Mouse (Mus musculus): Measurements from ENCODE around the gene Sf3b2. TPM values are rescaled to one million over a fixed set of nuclear protein-coding genes. Genes with fewer than 3 reads are reported as not detected.

Sf3b2 gene
- polyA plus RNA-seq, 1 experiment from 2014 or later, result 326 TPM

DNA sequence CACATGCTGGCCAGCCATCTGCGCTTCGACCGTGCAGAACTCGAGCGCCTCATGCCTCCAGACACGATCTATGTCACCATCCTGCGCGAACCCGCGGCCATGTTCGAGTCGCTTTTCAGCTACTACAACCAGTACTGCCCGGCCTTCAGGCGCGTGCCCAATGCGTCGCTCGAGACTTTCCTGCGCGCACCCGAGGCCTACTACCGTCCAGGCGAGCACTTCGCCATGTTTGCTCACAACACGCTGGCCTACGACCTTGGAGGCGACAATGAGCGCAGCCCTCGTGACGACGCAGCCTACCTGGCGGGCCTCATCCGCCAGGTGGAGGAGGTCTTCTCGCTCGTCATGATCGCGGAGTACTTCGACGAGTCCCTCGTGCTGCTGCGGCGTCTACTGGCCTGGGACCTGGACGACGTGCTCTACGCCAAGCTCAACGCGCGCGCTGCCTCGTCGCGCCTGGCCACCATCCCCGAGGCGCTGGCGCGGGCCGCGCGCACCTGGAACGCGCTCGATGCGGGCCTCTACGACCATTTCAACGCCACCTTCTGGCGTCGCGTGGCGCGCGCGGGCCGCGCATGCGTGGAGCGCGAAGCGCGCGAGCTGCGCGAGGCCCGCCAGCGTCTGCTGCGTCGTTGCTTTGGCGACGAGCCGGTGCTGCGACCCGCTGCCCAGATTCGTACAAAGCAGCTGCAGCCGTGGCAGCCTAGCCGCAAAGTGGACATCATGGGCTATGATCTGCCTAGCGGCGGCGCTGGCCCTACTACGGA, 11.9 kb upstream of the Sf3b2 start:
- Histone ChIP-seq H3K27ac (ENCODE audit: low read length) (no peak overlapping the region), H3K36me3 (ENCODE audit: control insufficient read depth, insufficient read depth, low read length) (peaks cover 32% of the 10 kb centered on the region), H3K9me3 (replicated peaks; ENCODE audit: control insufficient read depth, low read length, poor library complexity, severe bottlenecking) (no peaks in the 10 kb centered on the region; the same call in 1 of the 2 replicates), H3K4me2 (ENCODE audit: low read length) (no peak overlapping the region), H3K4me1 (ENCODE audit: control insufficient read depth, insufficient read depth, low read length) (no peaks in the 10 kb centered on the region), H3K4me3 (ENCODE audit: low read depth, low read length) (no peak overlapping the region), H3K27me3 (ENCODE audit: control insufficient read depth, insufficient read depth, low read depth, low read length) (no peaks in the 10 kb centered on the region), H3K9ac (ENCODE audit: low read depth, low read length) (no peak overlapping the region)
- ATAC-seq, result no peak
- 47% methylated on average over 98 of the region's 98 CpGs for WGBS

DNA sequence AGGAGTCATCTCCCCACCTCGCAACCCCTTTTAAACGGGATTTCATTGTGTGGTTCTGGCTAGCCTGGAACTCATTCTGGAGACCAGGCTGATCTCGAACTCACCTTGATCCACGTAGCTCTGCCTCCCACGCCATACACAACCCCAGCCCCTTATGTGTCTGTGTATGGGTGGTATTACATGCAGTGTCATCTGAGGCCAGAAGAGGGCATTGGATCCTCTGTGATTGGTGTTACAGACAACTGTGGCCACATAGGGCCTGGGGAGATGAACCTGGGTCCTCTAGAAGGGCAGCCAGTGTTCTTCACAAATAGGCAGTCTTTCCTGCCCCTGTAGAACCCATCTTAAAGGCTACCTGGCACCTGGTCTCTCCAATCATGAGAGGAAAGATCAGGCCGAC, 11.0 kb upstream of the Sf3b2 start:
- Histone ChIP-seq H3K9me3 (replicated peaks; ENCODE audit: control insufficient read depth, low read length, poor library complexity, severe bottlenecking) (no peaks in the 10 kb centered on the region; the same call in 1 of the 2 replicates), H3K4me3 (ENCODE audit: low read depth, low read length) (no peak overlapping the region), H3K27me3 (ENCODE audit: control insufficient read depth, insufficient read depth, low read depth, low read length) (no peaks in the 10 kb centered on the region), H3K27ac (ENCODE audit: low read length) (no peak overlapping the region), H3K4me1 (ENCODE audit: control insufficient read depth, insufficient read depth, low read length) (no peaks in the 10 kb centered on the region), H3K4me2 (ENCODE audit: low read length) (no peak overlapping the region), H3K9ac (ENCODE audit: low read depth, low read length) (no peak overlapping the region), H3K36me3 (ENCODE audit: control insufficient read depth, insufficient read depth, low read length) (peaks cover 32% of the 10 kb centered on the region)
- no peak for ATAC-seq
- 89% methylated on average over 6 of the region's 6 CpGs for WGBS

DNA sequence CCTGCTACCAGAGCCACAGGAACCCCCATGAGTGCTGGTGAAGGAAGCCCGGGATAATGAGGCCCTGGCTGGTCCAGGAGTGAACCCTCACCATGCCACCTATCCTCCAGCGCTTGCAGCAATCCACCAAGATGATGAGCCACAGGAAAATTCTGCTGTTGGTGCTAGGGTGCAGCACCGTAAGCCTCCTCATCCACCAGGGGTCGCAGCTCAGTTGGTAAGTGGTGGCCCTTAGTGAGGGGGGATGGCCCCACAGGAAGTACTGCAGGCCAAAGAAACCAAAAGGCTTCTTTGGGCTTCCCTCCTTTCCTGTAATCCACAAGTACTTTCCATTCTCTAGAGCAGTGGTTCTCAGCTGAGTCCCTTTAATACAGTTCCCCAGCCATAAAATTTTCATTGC, 7.2 kb upstream of the Sf3b2 start:
- WGBS, result 14% methylated on average over 4 of the region's 4 CpGs
- Histone ChIP-seq H3K4me2 (ENCODE audit: low read length) (no peak overlapping the region), H3K27ac (ENCODE audit: low read length) (no peak overlapping the region), H3K4me3 (ENCODE audit: low read depth, low read length) (no peak overlapping the region), H3K36me3 (ENCODE audit: control insufficient read depth, insufficient read depth, low read length) (peaks cover 25% of the 10 kb centered on the region), H3K27me3 (ENCODE audit: control insufficient read depth, insufficient read depth, low read depth, low read length) (no peaks in the 10 kb centered on the region), H3K9ac (ENCODE audit: low read depth, low read length) (no peak overlapping the region), H3K4me1 (ENCODE audit: control insufficient read depth, insufficient read depth, low read length) (peaks cover 20% of the 10 kb centered on the region), H3K9me3 (replicated peaks; ENCODE audit: control insufficient read depth, low read length, poor library complexity, severe bottlenecking) (no peaks in the 10 kb centered on the region; the same call in 1 of the 2 replicates)
- ATAC-seq, result no peak

DNA sequence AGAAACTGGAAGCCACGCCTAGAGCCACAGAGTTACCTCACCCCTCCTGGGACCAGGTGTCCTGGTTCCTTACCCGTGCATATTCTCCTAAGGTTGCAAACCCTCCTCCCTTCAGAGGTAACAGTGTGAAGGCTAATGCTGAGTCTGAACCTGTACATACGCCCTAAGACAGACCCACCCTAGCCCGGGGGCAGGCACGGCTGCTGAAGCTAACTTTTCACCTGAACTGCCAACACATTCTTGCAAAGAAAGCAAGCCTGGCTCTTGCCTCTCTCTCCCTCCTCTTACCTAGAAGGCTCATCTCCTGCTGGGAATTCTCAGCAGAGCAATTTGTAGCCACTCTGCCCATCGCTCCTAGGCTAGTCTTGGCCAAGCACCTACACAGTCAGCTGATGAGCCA, 5.3 kb upstream of the Sf3b2 start:
- H3K9me3 ChIP-seq (replicated peaks; ENCODE audit: control insufficient read depth, low read length, poor library complexity, severe bottlenecking), result no peaks in the 10 kb centered on the region
- H3K9ac ChIP-seq (ENCODE audit: low read depth, low read length), result no peak overlapping the region
- ATAC-seq, result no peak
- H3K4me3 ChIP-seq (ENCODE audit: low read depth, low read length), result no peak overlapping the region
- H3K4me1 ChIP-seq (ENCODE audit: control insufficient read depth, insufficient read depth, low read length), result peaks cover 33% of the 10 kb centered on the region
- H3K27me3 ChIP-seq (ENCODE audit: control insufficient read depth, insufficient read depth, low read depth, low read length), result no peaks in the 10 kb centered on the region
- no peak overlapping the region for H3K27ac ChIP-seq (ENCODE audit: low read length)
- peaks cover 9% of the 10 kb centered on the region for H3K36me3 ChIP-seq (ENCODE audit: control insufficient read depth, insufficient read depth, low read length)
- 92% methylated on average over 6 of the region's 6 CpGs for WGBS
- no peak overlapping the region for H3K4me2 ChIP-seq (ENCODE audit: low read length)

DNA sequence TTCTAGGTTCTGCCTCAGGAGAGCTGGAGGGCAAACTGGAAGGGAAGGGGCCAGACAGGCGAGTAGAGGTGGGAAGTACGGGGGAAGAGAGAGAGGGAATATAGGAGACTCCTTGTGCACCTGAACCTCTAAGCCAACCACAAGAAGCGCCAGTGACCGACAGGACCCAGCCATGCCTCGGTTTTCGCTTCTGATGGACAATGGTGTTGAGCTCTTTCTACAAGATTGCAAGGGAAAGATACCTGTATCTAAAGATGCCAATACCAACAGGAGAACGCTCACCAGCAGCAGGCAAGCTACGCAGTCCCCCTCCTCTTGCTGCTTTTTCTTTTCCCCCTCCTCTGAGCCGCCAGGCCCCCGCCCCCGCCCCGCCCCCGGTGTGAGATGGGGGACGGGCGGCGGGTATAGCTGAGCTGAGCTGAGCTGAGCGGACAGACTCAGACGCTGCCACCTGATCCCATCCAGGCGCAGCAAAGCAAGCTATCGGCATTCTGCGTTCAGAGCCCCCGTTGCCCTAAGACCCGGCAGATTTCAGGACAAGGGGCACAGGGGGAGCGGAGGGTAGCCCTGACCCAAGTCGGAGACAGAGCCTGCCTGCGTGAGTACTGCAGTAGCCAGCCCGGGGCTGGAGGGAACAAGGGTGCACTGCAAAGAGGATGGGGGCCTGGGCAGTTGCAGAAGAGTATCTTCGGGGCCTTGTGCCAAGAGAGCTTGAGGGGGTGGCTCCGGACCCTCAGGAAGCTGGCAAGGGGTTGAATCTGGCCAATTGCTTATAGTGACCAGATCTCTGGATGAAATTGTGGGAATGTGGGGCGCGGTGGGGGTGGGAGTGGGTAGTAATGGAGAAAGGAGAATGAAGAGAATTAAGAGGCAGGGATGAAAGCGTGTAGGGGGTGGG, 2.9 kb upstream of the Sf3b2 start, which contains the start of gene Gal3st3:
Gal3st3 (plus strand) TSS at position 429 of the 898 bp plus-strand sequence.
- Histone ChIP-seq H3K9me3 (replicated peaks; ENCODE audit: control insufficient read depth, low read length, poor library complexity, severe bottlenecking) (no peaks in the 10 kb centered on the region), H3K27me3 (ENCODE audit: control insufficient read depth, insufficient read depth, low read depth, low read length) (no peaks in the 10 kb centered on the region), H3K4me3 (ENCODE audit: low read depth, low read length) (peak within 1 kb of the TSS; percentile 54), H3K9ac (ENCODE audit: low read depth, low read length) (peak within 1 kb of the TSS; percentile 69), H3K36me3 (ENCODE audit: control insufficient read depth, insufficient read depth, low read length) (peaks cover 2% of the 10 kb centered on the region), H3K4me2 (ENCODE audit: low read length) (peak within 1 kb of the TSS; percentile 71), H3K4me1 (ENCODE audit: control insufficient read depth, insufficient read depth, low read length) (peaks cover 45% of the 10 kb centered on the region), H3K27ac (ENCODE audit: low read length) (peak within 1 kb of the TSS; percentile 71)
- 3% methylated on average over 32 of the region's 32 CpGs for WGBS
- ATAC-seq, result peak; percentile 73

DNA sequence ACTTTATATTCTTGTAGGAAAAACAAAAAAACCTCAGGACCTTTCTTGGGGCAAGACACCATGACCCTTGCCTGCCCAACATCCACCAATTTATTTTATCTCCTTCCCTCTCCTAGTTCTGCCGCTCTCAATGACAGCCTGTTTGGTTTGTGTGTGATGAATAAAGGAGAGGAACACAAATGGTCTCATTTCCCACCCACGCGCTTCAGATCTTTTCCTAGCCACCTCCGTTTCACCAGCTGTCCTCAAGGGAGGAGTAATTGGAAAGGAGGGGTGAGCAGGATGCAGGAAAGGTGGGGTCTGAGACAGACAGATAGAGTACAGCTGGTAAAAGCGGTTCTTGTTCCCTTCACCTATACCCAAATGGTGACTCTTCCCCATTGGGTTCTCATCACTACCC, 1.4 kb upstream of the Sf3b2 start:
- Histone ChIP-seq H3K4me1 (ENCODE audit: control insufficient read depth, insufficient read depth, low read length) (peaks cover 48% of the 10 kb centered on the region), H3K4me3 (ENCODE audit: low read depth, low read length) (no peak overlapping the region), H3K36me3 (ENCODE audit: control insufficient read depth, insufficient read depth, low read length) (peaks cover 9% of the 10 kb centered on the region), H3K27ac (ENCODE audit: low read length) (no peak overlapping the region), H3K4me2 (ENCODE audit: low read length) (no peak overlapping the region), H3K9ac (ENCODE audit: low read depth, low read length) (no peak overlapping the region; the same call in 1 of the 2 replicates), H3K9me3 (replicated peaks; ENCODE audit: control insufficient read depth, low read length, poor library complexity, severe bottlenecking) (no peaks in the 10 kb centered on the region), H3K27me3 (ENCODE audit: control insufficient read depth, insufficient read depth, low read depth, low read length) (no peaks in the 10 kb centered on the region)
- 86% methylated on average over 5 of the region's 5 CpGs for WGBS
- ATAC-seq, result no peak

DNA sequence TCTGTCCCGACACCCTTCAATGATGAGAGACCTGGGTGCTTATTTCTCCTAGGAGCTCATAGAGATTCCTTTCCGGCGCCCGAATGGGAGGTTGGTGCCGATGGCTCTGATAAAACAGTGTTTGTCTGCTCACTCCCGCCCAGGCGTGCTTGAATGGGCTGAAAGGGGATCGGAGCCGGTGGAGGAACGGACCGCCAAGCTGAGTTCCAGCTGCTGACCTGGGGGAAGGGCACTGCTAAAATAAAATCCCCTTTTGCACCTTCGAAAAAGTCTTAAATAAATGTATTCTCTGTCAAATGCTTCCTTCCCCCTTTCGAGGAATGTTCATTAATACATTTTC, 451 bp upstream of the Sf3b2 start:
- Histone ChIP-seq H3K9me3 (replicated peaks; ENCODE audit: control insufficient read depth, low read length, poor library complexity, severe bottlenecking) (no peaks in the 10 kb centered on the region), H3K36me3 (ENCODE audit: control insufficient read depth, insufficient read depth, low read length) (peaks cover 13% of the 10 kb centered on the region), H3K4me1 (ENCODE audit: control insufficient read depth, insufficient read depth, low read length) (peaks cover 47% of the 10 kb centered on the region), H3K27ac (ENCODE audit: low read length) (peak overlapping the region; percentile 83), H3K9ac (ENCODE audit: low read depth, low read length) (peak overlapping the region; percentile 63), H3K4me3 (ENCODE audit: low read depth, low read length) (peak overlapping the region; percentile 92), H3K4me2 (ENCODE audit: low read length) (peak overlapping the region; percentile 62), H3K27me3 (ENCODE audit: control insufficient read depth, insufficient read depth, low read depth, low read length) (no peaks in the 10 kb centered on the region)
- WGBS, result 5% methylated on average over 13 of the region's 13 CpGs
- ATAC-seq, result peak; percentile 26

DNA sequence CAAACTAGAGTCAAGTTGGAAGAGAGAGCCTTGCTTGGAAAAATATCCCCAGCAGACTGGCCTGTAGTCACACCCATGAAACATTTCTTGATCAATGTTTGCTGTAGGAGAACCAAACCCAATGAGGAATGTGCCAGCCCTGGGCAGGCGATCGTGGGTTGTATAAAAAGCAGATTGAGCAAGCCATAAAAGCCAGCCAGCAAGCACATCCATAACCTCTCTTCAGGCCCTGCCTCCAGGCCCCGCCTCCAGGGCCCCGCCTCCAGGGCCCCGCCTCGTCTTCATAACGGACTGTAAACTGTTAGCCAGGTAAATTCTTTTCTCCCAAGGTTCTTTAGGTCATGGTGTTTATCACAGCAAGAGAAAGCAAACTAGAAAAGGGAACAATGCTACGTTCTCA, 16.9 kb downstream of the Sf3b2 start:
- H3K27me3 ChIP-seq (ENCODE audit: control insufficient read depth, insufficient read depth, low read depth, low read length), result no peaks in the 10 kb centered on the region
- H3K4me2 ChIP-seq (ENCODE audit: low read length), result no peak overlapping the region
- H3K4me1 ChIP-seq (ENCODE audit: control insufficient read depth, insufficient read depth, low read length), result peaks cover 5% of the 10 kb centered on the region; the same call in 1 of the 2 replicates
- peaks cover 36% of the 10 kb centered on the region for H3K36me3 ChIP-seq (ENCODE audit: control insufficient read depth, insufficient read depth, low read length)
- no peak overlapping the region for H3K27ac ChIP-seq (ENCODE audit: low read length)
- H3K9me3 ChIP-seq (replicated peaks; ENCODE audit: control insufficient read depth, low read length, poor library complexity, severe bottlenecking), result no peaks in the 10 kb centered on the region
- no peak for ATAC-seq
- WGBS, result 91% methylated on average over 8 of the region's 8 CpGs
- H3K9ac ChIP-seq (ENCODE audit: low read depth, low read length), result no peak overlapping the region
- H3K4me3 ChIP-seq (ENCODE audit: low read depth, low read length), result no peak overlapping the region

DNA sequence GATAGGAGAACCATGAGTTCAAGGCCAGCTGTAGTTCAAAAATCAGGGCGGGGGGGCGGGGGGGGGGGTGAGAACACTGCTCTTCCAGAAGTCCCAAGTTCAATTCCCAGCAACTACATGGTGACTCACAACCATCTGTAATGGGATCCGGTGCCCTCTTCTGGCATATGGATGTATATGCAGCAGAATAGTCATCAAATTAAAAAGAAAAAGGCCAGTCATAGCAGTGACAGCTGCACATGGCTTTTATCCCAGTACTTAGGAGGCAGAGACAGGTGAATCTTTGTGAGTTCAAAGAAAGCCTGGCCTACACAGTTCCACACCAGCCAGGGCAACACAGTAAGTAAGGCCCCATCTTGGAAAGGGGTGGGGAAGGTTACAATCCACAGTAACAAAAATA, 18.1 kb downstream of the Sf3b2 start:
- H3K9ac ChIP-seq (ENCODE audit: low read depth, low read length), result no peak overlapping the region
- 85% methylated on average over 3 of the region's 3 CpGs for WGBS
- no peaks in the 10 kb centered on the region for H3K9me3 ChIP-seq (replicated peaks; ENCODE audit: control insufficient read depth, low read length, poor library complexity, severe bottlenecking)
- H3K36me3 ChIP-seq (ENCODE audit: control insufficient read depth, insufficient read depth, low read length), result peaks cover 36% of the 10 kb centered on the region
- H3K27me3 ChIP-seq (ENCODE audit: control insufficient read depth, insufficient read depth, low read depth, low read length), result no peaks in the 10 kb centered on the region
- ATAC-seq, result no peak
- H3K4me3 ChIP-seq (ENCODE audit: low read depth, low read length), result no peak overlapping the region
- H3K27ac ChIP-seq (ENCODE audit: low read length), result no peak overlapping the region
- no peak overlapping the region for H3K4me2 ChIP-seq (ENCODE audit: low read length)
- H3K4me1 ChIP-seq (ENCODE audit: control insufficient read depth, insufficient read depth, low read length), result peaks cover 5% of the 10 kb centered on the region; the same call in 1 of the 2 replicates

Measured in midbrain, embryonic 16.5 days (tissue).